Mouse (Mus musculus) megakaryocyte, adult 5-6 weeks (primary cell): Measurements from ENCODE around the gene Tmem200a. TPM values are rescaled to one million over a fixed set of nuclear protein-coding genes. Genes with fewer than 3 reads are reported as not detected.

Source experiments
- ATAC-seq: 2 replicates; pipeline ENCODE4 v1.8.0; 2016; ENCODE audit warnings: mild to moderate bottlenecking, inconsistent platforms; ENCODE audit not compliant: poor library complexity, severe bottlenecking
- total RNA-seq, 2 experiments: library from RNA; stranded (forward) in 1 of 2; stranded (reverse) in 1 of 2; fragments of 153-499, 151-499 nt in 1 of 2; fragments of 221-1000, 200-1000 nt in 1 of 2; gene quantifications; 2 replicates each; pipeline versions ENCODE4 v1.2.3 to v1.2.4; 2015 to 2017

The Tmem200a gene
- not detected in 2 replicates for total RNA-seq (2015)
- not detected in 2 replicates for total RNA-seq (2017)

GRCm38 (mm10) chr10:26078521-26079142 lies at the start of gene Tmem200a:
Gene Tmem200a (minus strand): TSS chr10:26079052.
- ATAC-seq: no peak

GRCm38 (mm10) chr10:26119822-26120183 lies 41.0 kb upstream of the Tmem200a start:
- no peak for ATAC-seq

GRCm38 (mm10) chr10:26119067-26119821 lies 40.4 kb upstream of the Tmem200a start:
- no peak for ATAC-seq

- no peak for ATAC-seq
Measured at GRCm38 (mm10) chr10:26114409-26114808, 35.6 kb upstream of the Tmem200a start.

- no peak for ATAC-seq
Measured at GRCm38 (mm10) chr10:26103330-26103982, 24.6 kb upstream of the Tmem200a start.

- no peak for ATAC-seq
Measured at GRCm38 (mm10) chr10:26082081-26082480, 3.2 kb upstream of the Tmem200a start.

- ATAC-seq: no peak
Measured at GRCm38 (mm10) chr10:26079678-26080077, 826 bp upstream of the Tmem200a start.

GRCm38 (mm10) chr10:26077671-26078481 lies 976 bp downstream of the Tmem200a start, which contains the start of gene Gm9767:
Gene Gm9767 (plus strand): TSS chr10:26078255.
- no peak for ATAC-seq

- ATAC-seq: no peak
Measured at GRCm38 (mm10) chr10:26076949-26077348, 1.9 kb downstream of the Tmem200a start.

- no peak for ATAC-seq
Measured at GRCm38 (mm10) chr10:26071986-26072385, 6.9 kb downstream of the Tmem200a start.

GRCm38 (mm10) chr10:26063071-26063470 lies 15.8 kb downstream of the Tmem200a start:
- no peak for ATAC-seq

GRCm38 (mm10) chr10:26059662-26060307 lies 19.1 kb downstream of the Tmem200a start:
- ATAC-seq: no peak

- ATAC-seq: no peak
Measured at GRCm38 (mm10) chr10:26051177-26051576, 27.7 kb downstream of the Tmem200a start.

- ATAC-seq: no peak
Measured at GRCm38 (mm10) chr10:26034931-26035330, 43.9 kb downstream of the Tmem200a start.

GRCm38 (mm10) chr10:26018740-26019139 lies 60.1 kb downstream of the Tmem200a start:
- no peak for ATAC-seq

- ATAC-seq: no peak
Measured at GRCm38 (mm10) chr10:26014298-26014697, 64.6 kb downstream of the Tmem200a start.

- ATAC-seq: no peak
Measured at GRCm38 (mm10) chr10:26008948-26009347, 69.9 kb downstream of the Tmem200a start.

GRCm38 (mm10) chr10:26005471-26005870 lies 73.4 kb downstream of the Tmem200a start:
- ATAC-seq: no peak

- ATAC-seq: no peak
Measured at GRCm38 (mm10) chr10:26000893-26001292, 78.0 kb downstream of the Tmem200a start.

GRCm38 (mm10) chr10:25999291-25999930 lies 79.4 kb downstream of the Tmem200a start:
- no peak for ATAC-seq
